Mouse (Mus musculus) CH12.LX (cell line): ENCODE measurements around the gene Gpatch11. TPM values are rescaled to one million over a fixed set of nuclear protein-coding genes. Genes with fewer than 3 reads are reported as not detected.

Source experiments
- DNase-seq: peaks from one replicate; pipeline ENCODE4 v3.0.0-alpha.2; 2013; ENCODE audit errors: extremely low read depth
- H3K27ac ChIP-seq: 2 replicates; pipeline ENCODE4 v1.5.1; 2012; ENCODE audit warnings: low read depth, mild to moderate bottlenecking, control low read depth, moderate library complexity; ENCODE audit not compliant: insufficient read depth
- H3K27me3 ChIP-seq: replicated peaks from 2 replicates; pipeline ENCODE3; 2012; ENCODE audit warnings: inconsistent platforms
- H3K36me3 ChIP-seq, 2 experiments: replicated peaks in 1 of 2; 2 replicates each; pipeline versions ENCODE3 to v1.6.1; 2012; ENCODE audit warnings: inconsistent platforms in 1 of 2, low read length in 1 of 2, mild to moderate bottlenecking in 1 of 2, mixed read lengths in 1 of 2, moderate library complexity in 1 of 2; ENCODE audit not compliant: control insufficient read depth in 1 of 2, insufficient read depth in 1 of 2
- H3K4me1 ChIP-seq, 2 experiments: 2 replicates each; pipeline ENCODE4 v1.6.1; 2012; ENCODE audit warnings: inconsistent platforms in 1 of 2, moderate library complexity in 1 of 2; ENCODE audit not compliant: insufficient read depth in 2 of 2, control insufficient read depth in 1 of 2
- H3K4me2 ChIP-seq: 2 replicates; pipeline ENCODE4 v1.6.1; 2012; ENCODE audit warnings: low read depth, mild to moderate bottlenecking, control low read depth; ENCODE audit not compliant: poor library complexity, insufficient read depth, severe bottlenecking
- H3K4me3 ChIP-seq, 3 experiments: fragments of 150-350 bp in 1 of 3; sonication (generic) in 1 of 3; replicated peaks in 1 of 3; 2 replicates each; pipeline versions ENCODE3 to v1.5.1; 2011 to 2012; ENCODE audit warnings: low read depth in 2 of 3, low read length in 2 of 3, mild to moderate bottlenecking in 2 of 3, moderate library complexity in 2 of 3, control low read depth in 1 of 3, improper control_type of control experiment in 1 of 3, inconsistent platforms in 1 of 3, mixed read lengths in 1 of 3; ENCODE audit not compliant: poor library complexity in 1 of 3
- H3K79me2 ChIP-seq: replicated peaks from 2 replicates; pipeline ENCODE4 v1.6.1; 2012; ENCODE audit warnings: mild to moderate bottlenecking, moderate library complexity; ENCODE audit not compliant: control insufficient read depth, poor library complexity, insufficient read depth, severe bottlenecking; ENCODE audit errors: extremely low read depth
- H3K9ac ChIP-seq: 2 replicates; pipeline ENCODE4 v1.6.1; 2012; ENCODE audit warnings: low read depth, mild to moderate bottlenecking, control low read depth, moderate library complexity; ENCODE audit not compliant: insufficient read depth
- H3K9me3 ChIP-seq: replicated peaks from 2 replicates; pipeline ENCODE3; 2012; ENCODE audit warnings: low read length, inconsistent platforms, mixed read lengths
- BHLHE40 ChIP-seq: IDR thresholded peaks from 2 replicates; pipeline ENCODE4 v1.6.1; 2011; ENCODE audit warnings: mild to moderate bottlenecking, low read depth, low read length, improper control_type of control experiment
- ELF1 ChIP-seq: IDR thresholded peaks from 2 replicates; pipeline ENCODE4 v1.6.1; 2014; ENCODE audit warnings: low read depth, mild to moderate bottlenecking, inconsistent platforms, low read length, improper control_type of control experiment
- ETS1 ChIP-seq: conservative IDR thresholded peaks from 2 replicates; pipeline ENCODE4 v1.6.1; 2012; ENCODE audit warnings: low read depth, mild to moderate bottlenecking, inconsistent platforms, low read length, improper control_type of control experiment, moderate library complexity
- GABPA ChIP-seq: IDR thresholded peaks from 2 replicates; pipeline ENCODE4 v1.6.1; 2012; ENCODE audit warnings: low read depth, low read length, improper control_type of control experiment, inconsistent platforms; ENCODE audit not compliant: insufficient replicate concordance
- JUN ChIP-seq: IDR thresholded peaks from 2 replicates; pipeline ENCODE4 v1.6.1; 2011; ENCODE audit warnings: low read depth, mild to moderate bottlenecking, low read length, improper control_type of control experiment, moderate library complexity; ENCODE audit not compliant: insufficient read depth
- JUND ChIP-seq: conservative IDR thresholded peaks from 2 replicates; pipeline ENCODE4 v1.6.1; 2011; ENCODE audit warnings: low read depth, low read length, improper control_type of control experiment
- KAT2A ChIP-seq: IDR thresholded peaks from 2 replicates; pipeline ENCODE4 v1.6.1; 2012; ENCODE audit warnings: low read length, improper control_type of control experiment, inconsistent platforms; ENCODE audit not compliant: insufficient replicate concordance
- MAX ChIP-seq: IDR thresholded peaks from 2 replicates; pipeline ENCODE4 v1.6.1; 2011; ENCODE audit warnings: low read length, improper control_type of control experiment
- MEF2A ChIP-seq: IDR thresholded peaks from 2 replicates; pipeline ENCODE4 v1.6.1; 2014; ENCODE audit warnings: low read depth, mild to moderate bottlenecking, inconsistent platforms, low read length, improper control_type of control experiment, borderline replicate concordance
- NELFE ChIP-seq: IDR thresholded peaks from 2 replicates; pipeline ENCODE4 v1.6.1; 2011; ENCODE audit warnings: low read depth, low read length, improper control_type of control experiment
- PAX5 ChIP-seq: IDR thresholded peaks from 2 replicates; pipeline ENCODE4 v1.6.1; 2012; ENCODE audit warnings: low read length, inconsistent platforms, mixed read lengths
- POLR2A ChIP-seq: IDR thresholded peaks from 2 replicates; pipeline ENCODE4 v1.6.1; 2011; ENCODE audit warnings: low read depth, mild to moderate bottlenecking, improper control_type of control experiment, low read length
- POLR2AphosphoS2 ChIP-seq: IDR thresholded peaks from 2 replicates; pipeline ENCODE4 v1.6.1; 2011; ENCODE audit warnings: low read depth, low read length, improper control_type of control experiment
- SMC3 ChIP-seq: IDR thresholded peaks from 2 replicates; pipeline ENCODE4 v1.6.1; 2011; ENCODE audit warnings: low read depth, low read length, improper control_type of control experiment
- TCF12 ChIP-seq: IDR thresholded peaks from 2 replicates; pipeline ENCODE4 v1.6.1; 2014; ENCODE audit warnings: low read depth, mild to moderate bottlenecking, inconsistent platforms, low read length, improper control_type of control experiment
- USF1 ChIP-seq: IDR thresholded peaks from 2 replicates; pipeline ENCODE4 v1.6.1; 2014; ENCODE audit warnings: low read depth, mild to moderate bottlenecking, inconsistent platforms, low read length, improper control_type of control experiment
- ZC3H11A ChIP-seq: IDR thresholded peaks from 2 replicates; pipeline ENCODE4 v1.6.1; 2012; ENCODE audit warnings: low read depth, mild to moderate bottlenecking, inconsistent platforms, low read length, improper control_type of control experiment
- ZMIZ1 ChIP-seq: IDR thresholded peaks from 2 replicates; pipeline ENCODE4 v1.6.1; 2012; ENCODE audit warnings: low read depth, mild to moderate bottlenecking, inconsistent platforms, low read length, improper control_type of control experiment
- ZNF384 ChIP-seq: IDR thresholded peaks from 2 replicates; pipeline ENCODE4 v1.6.1; 2012; ENCODE audit warnings: low read depth, low read length, improper control_type of control experiment, inconsistent platforms
- dilution Hi-C: fragments of 300-500 bp; cut with MboI; formaldehyde crosslinking; loops from 2 replicates; pipeline ENCODE4 v1.14.3; 2020; ENCODE audit warnings: low sequenced_read_pairs; ENCODE audit not compliant: extremely low pct_unique_long_range_greater_than_20kb, extremely low pct_ligation_motif_present
- in situ Hi-C: fragments of 300-500 bp; cut with MboI; formaldehyde crosslinking; loops from 3 replicates; pipeline ENCODE4 v1.14.3; 2019; ENCODE audit warnings: low sequenced_read_pairs, low pct_ligation_motif_present, low pct_unique_long_range_greater_than_20kb, mixed read lengths
- polyA plus RNA-seq: library from polyadenylated mRNA; unstranded; fragments of >175 nt; gene quantifications from 2 replicates; pipeline ENCODE4 v1.2.1, GENCODE M21; 2012; ENCODE audit warnings: low read depth; ENCODE audit not compliant: insufficient read length
- total RNA-seq, 2 experiments: library from RNA; depleted of rRNA; stranded (reverse); fragments of 300-350 nt in 1 of 2; fragments of >200 nt in 1 of 2; gene quantifications; 2 replicates each; pipeline ENCODE4 v1.2.3; 2012 to 2014

Gene Gpatch11
- total and polyA plus RNA-seq, 3 experiments = 13.4 to 25.5 (median 25.1) TPM

DNA sequence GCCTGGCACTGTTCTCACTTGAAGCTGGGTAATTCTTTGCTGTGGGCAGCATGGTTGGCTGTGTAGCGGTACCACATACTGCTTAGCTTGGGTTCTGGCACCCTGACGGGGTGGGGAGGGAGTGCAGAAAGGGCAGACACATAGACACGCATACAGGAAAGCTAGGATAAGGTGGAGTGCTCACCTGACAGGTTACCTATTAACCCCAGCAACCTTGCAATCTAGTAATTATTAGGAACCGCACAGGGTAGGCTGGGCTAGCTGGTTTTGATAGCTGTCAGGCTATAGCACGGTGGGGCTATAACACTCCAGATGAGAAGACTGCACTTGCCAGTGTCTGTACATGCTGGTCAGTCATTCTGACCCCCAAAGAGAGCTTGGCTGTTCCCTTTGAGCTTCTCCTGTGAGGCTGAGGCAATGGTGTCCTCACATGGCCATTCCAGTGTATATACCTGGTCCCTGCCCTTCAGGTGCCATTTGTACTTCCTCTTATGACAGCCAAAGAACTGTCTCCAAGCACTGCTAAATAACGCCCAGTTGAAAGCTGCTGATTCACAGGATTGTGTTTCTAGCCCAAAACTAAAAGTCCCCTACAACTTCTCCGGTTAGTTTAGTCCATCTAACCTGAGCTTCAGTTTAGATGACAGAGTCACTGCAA, 7.0 kb downstream of the Gpatch11 start:
- TF ChIP-seq TCF12 = no peak
- no peak for TF ChIP-seq MEF2A
- TF ChIP-seq SMC3 = no peak
- TF ChIP-seq POLR2AphosphoS2 = no peak
- TF ChIP-seq JUND = no peak
- no peak for TF ChIP-seq ZMIZ1
- no peak for TF ChIP-seq KAT2A
- no peak for TF ChIP-seq ZC3H11A
- TF ChIP-seq PAX5 = no peak
- no peak for TF ChIP-seq ETS1
- no peak for TF ChIP-seq POLR2A
- TF ChIP-seq ELF1 = no peak
- TF ChIP-seq JUN = no peak
- no peak for TF ChIP-seq NELFE
- no peak for DNase-seq
- in situ Hi-C loops (no loop called here), dilution Hi-C loops (no loop called here)
- no peaks in the 10 kb centered on the region for H3K9me3 ChIP-seq
- H3K36me3 ChIP-seq = peaks cover 56 to 86% of the 10 kb centered on the region in 2 experiments
- no peak overlapping the region for H3K4me2 ChIP-seq
- no peak overlapping the region for H3K4me3 ChIP-seq
- H3K9ac ChIP-seq = no peak overlapping the region
- no peaks in the 10 kb centered on the region for H3K27me3 ChIP-seq
- H3K4me1 ChIP-seq = no peaks in the 10 kb centered on the region
- no peak overlapping the region for H3K27ac ChIP-seq
- no peaks in the 10 kb centered on the region for H3K79me2 ChIP-seq

DNA sequence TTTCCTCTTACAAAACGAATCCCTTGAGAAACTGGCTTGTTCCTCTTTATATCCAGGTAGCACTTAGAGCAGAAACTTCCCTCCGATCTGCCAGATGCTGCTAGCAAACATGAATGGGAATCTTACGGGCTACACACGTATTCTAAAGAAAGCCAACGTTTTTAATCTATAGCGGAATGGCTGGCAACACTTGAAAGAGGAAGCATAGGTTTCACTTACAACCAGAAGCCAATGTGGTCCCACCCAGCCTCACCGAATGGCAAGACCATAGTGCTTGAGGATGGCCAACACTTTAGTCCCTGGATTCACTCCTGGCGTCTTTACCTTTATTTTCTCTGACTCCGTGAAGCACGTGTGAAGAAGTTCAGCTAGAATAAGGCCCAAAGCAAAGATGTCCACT, 20.9 kb downstream of the Gpatch11 start:
- no peak for TF ChIP-seq USF1
- TF ChIP-seq ETS1 = no peak
- TF ChIP-seq PAX5 = no peak
- no peak for TF ChIP-seq MAX
- no peak for TF ChIP-seq BHLHE40
- TF ChIP-seq ZNF384 = no peak
- TF ChIP-seq JUND = no peak
- TF ChIP-seq GABPA = no peak
- Histone ChIP-seq H3K9me3 (no peaks in the 10 kb centered on the region), H3K4me3 (no peak overlapping the region), H3K36me3 (peaks cover 45 to 82% of the 10 kb centered on the region in 2 experiments), H3K4me2 (no peak overlapping the region), H3K27me3 (no peaks in the 10 kb centered on the region), H3K79me2 (no peaks in the 10 kb centered on the region), H3K9ac (no peak overlapping the region), H3K27ac (no peak overlapping the region), H3K4me1 (no peaks in the 10 kb centered on the region)
- in situ Hi-C loops (no loop called here), dilution Hi-C loops (no loop called here)
- DNase-seq = no peak
